Mouse (Mus musculus) hindbrain, postnatal 0 days (tissue): ENCODE measurements around the gene Bag1. TPM values are rescaled to one million over a fixed set of nuclear protein-coding genes. Genes with fewer than 3 reads are reported as not detected.

ENCODE experiments used
- ATAC-seq: fragments of 200-750 bp; cut with Nextera tagmentation; 2 replicates; pipeline ENCODE4 v1.8.0; 2017; ENCODE audit warnings: mild to moderate bottlenecking, moderate TSS enrichment, moderate library complexity
- DNase-seq: peaks from one replicate; pipeline ENCODE4 v3.0.0-alpha.2; 2015; ENCODE audit warnings: low spot score
- H3K27ac ChIP-seq: fragments of 300-500 bp; sonication (generic); 2 replicates; pipeline ENCODE4 v1.5.1; 2014; ENCODE audit warnings: mild to moderate bottlenecking
- H3K27me3 ChIP-seq: fragments of 300-500 bp; sonication (generic); 2 replicates; pipeline ENCODE4 v1.6.1; 2014; ENCODE audit warnings: low read length, mixed read lengths; ENCODE audit not compliant: insufficient read depth
- H3K36me3 ChIP-seq: fragments of 300-500 bp; sonication (generic); 2 replicates; pipeline ENCODE4 v1.6.1; 2014; ENCODE audit warnings: low read length, mixed read lengths; ENCODE audit not compliant: insufficient read depth
- H3K4me1 ChIP-seq: fragments of 300-500 bp; sonication (generic); 2 replicates; pipeline ENCODE4 v1.6.1; 2014; ENCODE audit warnings: antibody characterized with exemption, low read length, mixed read lengths; ENCODE audit not compliant: insufficient read depth
- H3K4me2 ChIP-seq: fragments of 300-500 bp; sonication (generic); 2 replicates; pipeline ENCODE4 v1.6.1; 2014; ENCODE audit warnings: low read depth, mild to moderate bottlenecking, low read length, moderate library complexity, mixed read lengths
- H3K4me3 ChIP-seq: fragments of 300-500 bp; sonication (generic); 2 replicates; pipeline ENCODE4 v1.5.1; 2014; ENCODE audit warnings: low read length
- H3K9ac ChIP-seq: fragments of 300-500 bp; sonication (generic); replicated peaks from 2 replicates; pipeline ENCODE4 v1.6.1; 2014; ENCODE audit warnings: mild to moderate bottlenecking, low read length, moderate library complexity, mixed read lengths
- H3K9me3 ChIP-seq: fragments of 300-500 bp; sonication (generic); 2 replicates; pipeline ENCODE4 v1.6.1; 2016; ENCODE audit warnings: low read length, mixed read lengths
- CTCF ChIP-seq: IDR thresholded peaks from 2 replicates; pipeline ENCODE4 v1.5.1; 2016; ENCODE audit warnings: antibody characterized with exemption, control low read depth, low read depth
- WGBS: fragments of 180-500 bp; shearing (Covaris S2); extraction: QIAGEN DNeasy Blood & Tissue Kit; methylation state at CpG from one replicate; pipeline ENCODE4 v1.1.7; 2014; 5-methylcytosine and 5-hydroxymethylcytosine counted together
- polyA plus RNA-seq: library from polyadenylated mRNA; unstranded; fragments of >200 nt; fragmentation: Nextera tagmentation; extraction: Ambion mirVana; gene quantifications from 2 replicates; pipeline ENCODE4 v1.2.1, GENCODE M21; 2015
- total RNA-seq: library from RNA; depleted of rRNA; stranded (reverse); fragments of >200 nt; gene quantifications from 2 replicates; pipeline ENCODE4 v1.2.3, GENCODE M21; 2014

Bag1 gene
- total and polyA plus RNA-seq, 2 experiments from 2014 or later, result 57.1 to 183 TPM

DNA sequence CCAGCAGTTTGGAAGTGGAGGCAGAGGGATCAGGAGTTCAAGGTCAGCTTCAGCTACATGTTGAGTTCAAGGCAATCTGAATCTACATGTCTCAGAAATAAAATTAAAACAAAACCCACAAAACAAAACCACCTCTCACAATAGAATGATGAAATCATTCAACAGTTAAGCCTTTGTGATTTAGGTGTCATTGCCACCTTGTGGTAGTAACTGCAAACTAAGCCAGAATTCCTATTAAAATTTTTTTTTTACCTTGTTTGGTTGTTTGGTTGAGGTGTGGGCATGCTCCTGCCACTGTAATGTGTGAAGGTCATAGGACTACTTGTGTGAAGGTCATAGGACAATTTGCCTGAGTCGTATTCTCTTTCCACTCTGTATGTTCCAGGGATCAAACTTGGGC lies 41.8 kb downstream of the Bag1 start:
- H3K9me3 ChIP-seq, result no peaks in the 10 kb centered on the region
- ATAC-seq, result 0 out of 2 replicates have a peak, but pooled peaks have one; percentile 36

DNA sequence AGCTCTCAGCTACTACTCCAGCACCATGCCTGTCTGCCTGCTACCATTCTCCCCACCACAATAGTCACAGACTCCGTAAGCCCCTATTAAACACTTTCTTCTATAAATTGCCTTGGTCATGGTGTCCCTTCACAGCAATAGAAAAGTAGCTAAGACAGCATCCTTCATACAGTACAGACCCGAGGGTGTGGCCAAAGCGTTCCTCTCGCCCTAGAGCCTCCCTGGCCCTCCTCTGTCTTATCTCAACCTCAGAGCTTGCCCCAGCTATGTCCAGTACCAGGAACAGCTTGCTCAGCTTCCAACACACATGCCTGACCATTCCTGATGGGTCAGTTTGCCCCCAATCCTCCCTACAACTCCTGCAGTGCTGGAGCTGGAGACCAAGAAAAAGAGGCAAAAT lies 47.5 kb downstream of the Bag1 start:
- H3K27me3 ChIP-seq, result no peaks in the 10 kb centered on the region
- ATAC-seq (no peak), DNase-seq (no peak)
- no peak for TF ChIP-seq CTCF
- no peaks in the 10 kb centered on the region for H3K36me3 ChIP-seq
- H3K4me2 ChIP-seq, result no peak overlapping the region
- H3K4me1 ChIP-seq, result no peaks in the 10 kb centered on the region
- WGBS, result 90% methylated on average over 4 of the region's 4 CpGs
- H3K4me3 ChIP-seq, result no peak overlapping the region
- H3K9me3 ChIP-seq, result no peaks in the 10 kb centered on the region
- no peak overlapping the region for H3K9ac ChIP-seq
- H3K27ac ChIP-seq, result no peak overlapping the region

More for the DNA sequence above, 41.8 kb downstream of the Bag1 start:
- TF ChIP-seq CTCF, result peak; percentile 70
- H3K4me3 ChIP-seq, result no peak overlapping the region
- peak; percentile 69 for DNase-seq
- H3K4me1 ChIP-seq, result no peaks in the 10 kb centered on the region
- H3K4me2 ChIP-seq, result no peak overlapping the region
- WGBS, result 52% methylated on average over 1 of the region's 1 CpGs
- H3K9ac ChIP-seq, result no peak overlapping the region
- H3K36me3 ChIP-seq, result no peaks in the 10 kb centered on the region
- no peak overlapping the region for H3K27ac ChIP-seq
- no peaks in the 10 kb centered on the region for H3K27me3 ChIP-seq

DNA sequence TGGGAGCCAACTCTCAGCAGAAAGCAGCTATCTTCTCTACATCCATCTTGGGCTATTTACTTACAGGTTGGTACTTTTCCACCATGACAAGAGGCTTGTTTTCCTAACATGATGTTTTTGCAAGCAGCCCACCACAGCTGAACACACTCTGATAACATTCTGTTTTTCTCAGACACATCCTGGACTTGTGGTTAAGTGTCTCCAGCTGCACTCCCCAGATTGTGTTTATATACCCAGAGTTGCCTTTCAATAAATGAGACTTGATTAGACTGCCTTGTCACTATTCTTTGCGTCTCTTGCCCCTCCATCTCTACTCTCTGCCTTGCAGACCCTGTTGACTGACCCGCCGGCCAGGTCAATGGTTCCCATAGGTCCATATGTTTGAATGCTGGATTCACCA lies 48.0 kb downstream of the Bag1 start:
- Histone ChIP-seq H3K4me3 (no peak overlapping the region), H3K9me3 (no peaks in the 10 kb centered on the region), H3K4me2 (no peak overlapping the region), H3K4me1 (no peaks in the 10 kb centered on the region), H3K27ac (no peak overlapping the region), H3K27me3 (no peaks in the 10 kb centered on the region), H3K9ac (no peak overlapping the region), H3K36me3 (no peaks in the 10 kb centered on the region)
- DNase-seq (no peak), ATAC-seq (no peak)
- no peak for TF ChIP-seq CTCF
- WGBS, result 98% methylated on average over 3 of the region's 3 CpGs

GRCm38 (mm10) chr4:40899264-40899663 lies 48.8 kb downstream of the Bag1 start:
- ATAC-seq (no peak), DNase-seq (no peak)
- TF ChIP-seq CTCF, result no peak
- no peak overlapping the region for H3K4me2 ChIP-seq
- no peak overlapping the region for H3K27ac ChIP-seq
- no peak overlapping the region for H3K9ac ChIP-seq
- H3K4me1 ChIP-seq, result no peaks in the 10 kb centered on the region
- no peak overlapping the region for H3K4me3 ChIP-seq
- no peaks in the 10 kb centered on the region for H3K27me3 ChIP-seq
- WGBS, result 63% methylated on average over 2 of the region's 2 CpGs
- no peaks in the 10 kb centered on the region for H3K36me3 ChIP-seq
- no peaks in the 10 kb centered on the region for H3K9me3 ChIP-seq

DNA sequence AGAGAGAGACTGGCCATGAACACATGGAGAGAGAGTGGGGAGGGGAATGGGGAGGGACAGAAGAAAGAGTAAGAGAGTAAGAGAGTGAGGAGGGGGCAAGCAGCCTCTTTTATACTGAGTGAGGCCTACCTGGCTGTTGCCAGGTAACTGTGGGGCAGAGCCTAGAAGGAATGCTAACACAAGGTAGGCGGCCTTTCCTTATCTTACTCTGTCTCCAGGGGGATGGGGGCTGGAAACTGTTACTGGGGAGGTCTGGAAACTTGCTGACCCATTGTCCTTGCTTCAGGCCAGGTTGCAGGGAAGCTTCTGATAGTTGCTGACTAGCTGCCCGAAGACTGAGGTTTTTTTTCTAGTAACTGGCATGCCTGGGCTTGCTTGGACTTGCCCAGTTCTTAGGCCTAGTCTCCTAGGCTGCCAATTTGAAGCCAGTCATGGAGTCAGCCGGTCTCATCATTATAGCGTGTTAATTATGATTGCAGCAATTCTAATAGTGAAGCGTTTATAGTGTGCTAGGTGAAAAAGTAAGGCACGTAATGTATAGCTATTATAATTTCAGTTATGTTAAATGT lies 49.5 kb downstream of the Bag1 start:
- 76% methylated on average over 6 of the region's 6 CpGs for WGBS
- no peak for TF ChIP-seq CTCF
- Histone ChIP-seq H3K4me2 (no peak overlapping the region), H3K27ac (no peak overlapping the region), H3K27me3 (no peaks in the 10 kb centered on the region), H3K4me3 (no peak overlapping the region), H3K36me3 (no peaks in the 10 kb centered on the region), H3K4me1 (no peaks in the 10 kb centered on the region), H3K9me3 (no peaks in the 10 kb centered on the region), H3K9ac (no peak overlapping the region)
- DNase-seq (no peak), ATAC-seq (no peak)

GRCm38 (mm10) chr4:40895646-40896045 lies 52.4 kb downstream of the Bag1 start:
- H3K27ac ChIP-seq, result no peak overlapping the region
- H3K4me1 ChIP-seq, result no peaks in the 10 kb centered on the region
- H3K9me3 ChIP-seq, result no peaks in the 10 kb centered on the region
- ATAC-seq (no peak), DNase-seq (no peak)
- no peak overlapping the region for H3K4me3 ChIP-seq
- H3K9ac ChIP-seq, result no peak overlapping the region
- no peaks in the 10 kb centered on the region for H3K36me3 ChIP-seq
- no peak for TF ChIP-seq CTCF
- WGBS, result 91% methylated on average over 2 of the region's 2 CpGs
- no peaks in the 10 kb centered on the region for H3K27me3 ChIP-seq
- H3K4me2 ChIP-seq, result no peak overlapping the region

GRCm38 (mm10) chr4:40895118-40895517 lies 53.0 kb downstream of the Bag1 start:
- Histone ChIP-seq H3K27ac (no peak overlapping the region), H3K36me3 (no peaks in the 10 kb centered on the region), H3K4me2 (no peak overlapping the region), H3K4me3 (no peak overlapping the region), H3K4me1 (no peaks in the 10 kb centered on the region), H3K9me3 (no peaks in the 10 kb centered on the region), H3K27me3 (no peaks in the 10 kb centered on the region), H3K9ac (no peak overlapping the region)
- 89% methylated on average over 3 of the region's 3 CpGs for WGBS
- ATAC-seq (no peak), DNase-seq (no peak)
- TF ChIP-seq CTCF, result no peak
